Mouse (Mus musculus) intestine, embryonic 14.5 days (tissue): ENCODE data around the gene Hnrnpa2b1. TPM values are rescaled to one million over a fixed set of nuclear protein-coding genes. Genes with fewer than 3 reads are reported as not detected.
"Not testable (repeated sequence)": the region's sequence is repeated elsewhere in the genome, so short reads cannot be mapped to it uniquely, and the experiment has no call there.

ENCODE experiments used
- ATAC-seq: fragments of 200-750 bp; cut with Nextera tagmentation; replicated peaks from 2 replicates; pipeline ENCODE4 v1.8.0; 2017; ENCODE audit warnings: low read depth, moderate number of reproducible peaks, moderate TSS enrichment, moderate library complexity; ENCODE audit not compliant: low FRiP score, low TSS enrichment
- DNase-seq: peaks from one replicate; pipeline ENCODE4 v3.0.0-alpha.2; 2018; ENCODE audit warnings: low spot score
- H3K27ac ChIP-seq: fragments of 300-500 bp; sonication (generic); 2 replicates; pipeline ENCODE4 v1.5.1; 2014; ENCODE audit warnings: low read depth, mild to moderate bottlenecking, control low read depth
- H3K27me3 ChIP-seq: fragments of 300-500 bp; sonication (generic); replicated peaks from 2 replicates; pipeline ENCODE4 v1.6.1; 2014; ENCODE audit warnings: low read length, control low read depth; ENCODE audit not compliant: control insufficient read depth, insufficient read depth
- H3K36me3 ChIP-seq: fragments of 300-500 bp; sonication (generic); 2 replicates; pipeline ENCODE4 v1.6.1; 2014; ENCODE audit warnings: low read length, control low read depth; ENCODE audit not compliant: control insufficient read depth, insufficient read depth
- H3K4me1 ChIP-seq: fragments of 300-500 bp; sonication (generic); replicated peaks from 2 replicates; pipeline ENCODE4 v1.6.1; 2014; ENCODE audit warnings: low read length, control low read depth, mixed read lengths; ENCODE audit not compliant: control insufficient read depth, insufficient read depth
- H3K4me2 ChIP-seq: fragments of 300-500 bp; sonication (generic); 2 replicates; pipeline ENCODE4 v1.6.1; 2014; ENCODE audit warnings: low read length
- H3K4me3 ChIP-seq: fragments of 300-500 bp; sonication (generic); 2 replicates; pipeline ENCODE4 v1.5.1; 2014; ENCODE audit warnings: low read depth, low read length, control low read depth, mixed read lengths
- H3K9ac ChIP-seq: fragments of 300-500 bp; sonication (generic); 2 replicates; pipeline ENCODE4 v1.6.1; 2014; ENCODE audit warnings: mild to moderate bottlenecking, low read length
- H3K9me3 ChIP-seq: fragments of 300-500 bp; sonication (generic); 2 replicates; pipeline ENCODE4 v1.6.1; 2016; ENCODE audit warnings: low read length, control low read depth; ENCODE audit not compliant: control insufficient read depth
- WGBS: fragments of 180-500 bp; shearing (Covaris S2); extraction: QIAGEN DNeasy Blood & Tissue Kit; methylation state at CpG from one replicate; pipeline ENCODE4 v1.1.7; 2014; 5-methylcytosine and 5-hydroxymethylcytosine counted together
- polyA plus RNA-seq: library from polyadenylated mRNA; unstranded; fragments of >200 nt; fragmentation: Nextera tagmentation; extraction: Ambion mirVana; gene quantifications from 2 replicates; pipeline ENCODE4 v1.2.1, GENCODE M21; 2014

Gene Hnrnpa2b1
- polyA plus RNA-seq, 1 experiment from 2014 or later: 967 TPM

- Histone ChIP-seq H3K27me3 (no peaks in the 10 kb centered on the region), H3K4me3 (no peak overlapping the region), H3K4me2 (no peak overlapping the region), H3K27ac (no peak overlapping the region), H3K36me3 (no peaks in the 10 kb centered on the region), H3K9ac (no peak overlapping the region), H3K9me3 (no peaks in the 10 kb centered on the region), H3K4me1 (no peaks in the 10 kb centered on the region)
- ATAC-seq (no peak), DNase-seq (no peak)
- WGBS: 60% methylated on average over 8 of the region's 8 CpGs
Observed at GRCm38 (mm10) chr6:51497321-51498111, 27.8 kb upstream of the Hnrnpa2b1 start.

- DNase-seq (no peak), ATAC-seq (no peak)
- Histone ChIP-seq H3K36me3 (no peaks in the 10 kb centered on the region), H3K4me2 (no peak overlapping the region), H3K4me3 (no peak overlapping the region), H3K27me3 (no peaks in the 10 kb centered on the region), H3K9ac (no peak overlapping the region), H3K4me1 (peaks cover 4% of the 10 kb centered on the region; the same call in 1 of the 2 replicates), H3K27ac (no peak overlapping the region), H3K9me3 (0 out of 2 replicates have a peak, but pooled peaks cover 4% of the 10 kb centered on the region)
- 14% methylated on average over 2 of the region's 2 CpGs for WGBS
Observed at GRCm38 (mm10) chr6:51489787-51490186, 20.1 kb upstream of the Hnrnpa2b1 start.

GRCm38 (mm10) chr6:51486731-51487130 is 17.0 kb upstream of the Hnrnpa2b1 start:
- peaks cover 16% of the 10 kb centered on the region for H3K36me3 ChIP-seq
- H3K4me2 ChIP-seq: no peak overlapping the region
- H3K9ac ChIP-seq: no peak overlapping the region
- peaks cover 4% of the 10 kb centered on the region; the same call in 1 of the 2 replicates for H3K4me1 ChIP-seq
- no peak for ATAC-seq
- 0 out of 2 replicates have a peak, but pooled peaks cover 4% of the 10 kb centered on the region for H3K9me3 ChIP-seq
- 83% methylated on average over 5 of the region's 5 CpGs for WGBS
- no peaks in the 10 kb centered on the region for H3K27me3 ChIP-seq
- H3K27ac ChIP-seq: no peak overlapping the region
- no peak for DNase-seq
- no peak overlapping the region for H3K4me3 ChIP-seq

GRCm38 (mm10) chr6:51486076-51486710 is 16.5 kb upstream of the Hnrnpa2b1 start:
- no peaks in the 10 kb centered on the region for H3K27me3 ChIP-seq
- 42% methylated on average over 7 of the region's 7 CpGs for WGBS
- H3K9ac ChIP-seq: no peak overlapping the region
- ATAC-seq (no peak), DNase-seq (no peak)
- H3K27ac ChIP-seq: no peak overlapping the region
- 0 out of 2 replicates have a peak, but pooled peaks cover 4% of the 10 kb centered on the region for H3K9me3 ChIP-seq
- no peak overlapping the region for H3K4me2 ChIP-seq
- H3K4me1 ChIP-seq: peaks cover 4% of the 10 kb centered on the region; the same call in 1 of the 2 replicates
- H3K4me3 ChIP-seq: no peak overlapping the region
- peaks cover 22% of the 10 kb centered on the region for H3K36me3 ChIP-seq

GRCm38 (mm10) chr6:51485646-51486045 is 16.0 kb upstream of the Hnrnpa2b1 start:
- 63% methylated on average over 2 of the region's 2 CpGs for WGBS
- Histone ChIP-seq H3K9ac (no peak overlapping the region), H3K9me3 (0 out of 2 replicates have a peak, but pooled peaks cover 4% of the 10 kb centered on the region), H3K4me1 (peaks cover 4% of the 10 kb centered on the region; the same call in 1 of the 2 replicates), H3K27ac (no peak overlapping the region), H3K36me3 (peaks cover 27% of the 10 kb centered on the region), H3K4me3 (no peak overlapping the region), H3K4me2 (no peak overlapping the region), H3K27me3 (no peaks in the 10 kb centered on the region)
- no peak for ATAC-seq
- DNase-seq: no peak

- peaks cover 38% of the 10 kb centered on the region for H3K36me3 ChIP-seq
- H3K9ac ChIP-seq, H3K27me3 ChIP-seq, H3K4me1 ChIP-seq, ATAC-seq, DNase-seq, H3K4me2 ChIP-seq, H3K9me3 ChIP-seq, H3K27ac ChIP-seq, H3K4me3 ChIP-seq: not testable (repeated sequence)
- 89% methylated on average over 8 of the region's 8 CpGs for WGBS
Observed at GRCm38 (mm10) chr6:51484556-51484955, 14.9 kb upstream of the Hnrnpa2b1 start.

GRCm38 (mm10) chr6:51483861-51484260 is 14.2 kb upstream of the Hnrnpa2b1 start:
- H3K9ac ChIP-seq: no peak overlapping the region
- H3K27ac ChIP-seq: no peak overlapping the region
- DNase-seq: no peak
- WGBS: 89% methylated on average over 3 of the region's 3 CpGs
- 0 out of 2 replicates have a peak, but pooled peaks cover 4% of the 10 kb centered on the region for H3K9me3 ChIP-seq
- no peak for ATAC-seq
- H3K27me3 ChIP-seq: no peaks in the 10 kb centered on the region
- no peak overlapping the region for H3K4me3 ChIP-seq
- H3K4me2 ChIP-seq: no peak overlapping the region
- H3K36me3 ChIP-seq: peaks cover 45% of the 10 kb centered on the region
- H3K4me1 ChIP-seq: no peaks in the 10 kb centered on the region

- H3K36me3 ChIP-seq: peaks cover 66% of the 10 kb centered on the region
- no peak for ATAC-seq
- no peaks in the 10 kb centered on the region for H3K4me1 ChIP-seq
- H3K4me2 ChIP-seq: no peak overlapping the region
- 95% methylated on average over 8 of the region's 8 CpGs for WGBS
- H3K27ac ChIP-seq: no peak overlapping the region
- no peak for DNase-seq
- H3K9ac ChIP-seq: no peak overlapping the region
- H3K27me3 ChIP-seq: no peaks in the 10 kb centered on the region
- H3K9me3 ChIP-seq: no peaks in the 10 kb centered on the region
- H3K4me3 ChIP-seq: no peak overlapping the region
Observed at GRCm38 (mm10) chr6:51481548-51481947, 11.9 kb upstream of the Hnrnpa2b1 start.
